Mouse (Mus musculus) liver, embryonic 12.5 days (tissue): ENCODE data around the gene Limk1. TPM values are rescaled to one million over a fixed set of nuclear protein-coding genes. Genes with fewer than 3 reads are reported as not detected.

Experiments used
- polyA plus RNA-seq: library from polyadenylated mRNA; unstranded; fragments of >200 nt; fragmentation: Nextera tagmentation; extraction: Ambion mirVana; gene quantifications from 2 replicates; pipeline ENCODE4 v1.2.1, GENCODE M21; 2016

Limk1 gene
- polyA plus RNA-seq, 1 experiment from 2014 or later = 1.3 TPM

Other genes with a start within 250 kb of the Limk1 start
- 23.5 and 26.4 TPM in 2 replicates for gene Gtf2ird1, start 231.9 kb downstream of the Limk1 start, polyA plus RNA-seq
- gene Clip2, start 136.2 kb downstream of the Limk1 start, polyA plus RNA-seq = 0.94 and 1.0 TPM in 2 replicates
- gene Syna, start 128.4 kb downstream of the Limk1 start, polyA plus RNA-seq = not detected in 2 replicates
- gene Rfc2, start 107.2 kb downstream of the Limk1 start, polyA plus RNA-seq = 259 and 263 TPM in 2 replicates
- gene Lat2, start 73.6 kb downstream of the Limk1 start, polyA plus RNA-seq = 1.7 and 1.8 TPM in 2 replicates
- 287 and 308 TPM in 2 replicates for gene Eif4h, start 49.1 kb downstream of the Limk1 start, polyA plus RNA-seq
- gene Eln, start 58.7 kb upstream of the Limk1 start, polyA plus RNA-seq = 2.6 and 4.7 TPM in 2 replicates
- gene Tmem270, start 218.1 kb upstream of the Limk1 start, polyA plus RNA-seq = not detected in 2 replicates
- 208 TPM in 2 replicates for gene Cldn13, start 226.9 kb upstream of the Limk1 start, polyA plus RNA-seq
- gene Mettl27, start 243.8 kb upstream of the Limk1 start, polyA plus RNA-seq = 8.5 and 9.8 TPM in 2 replicates